Mouse (Mus musculus) hindbrain, postnatal 0 days (tissue): Measurements from ENCODE around the gene Ssc4d. TPM values are rescaled to one million over a fixed set of nuclear protein-coding genes. Genes with fewer than 3 reads are reported as not detected.
A peak's percentile ranks its signal among the peaks of the same experiment; 100 is the strongest.

ENCODE experiments used
- ATAC-seq: fragments of 200-750 bp; cut with Nextera tagmentation; 2 replicates; pipeline ENCODE4 v1.8.0; 2017; ENCODE audit warnings: mild to moderate bottlenecking, moderate TSS enrichment, moderate library complexity
- DNase-seq: peaks from one replicate; pipeline ENCODE4 v3.0.0-alpha.2; 2015; ENCODE audit warnings: low spot score
- H3K27ac ChIP-seq: fragments of 300-500 bp; sonication (generic); 2 replicates; pipeline ENCODE4 v1.5.1; 2014; ENCODE audit warnings: mild to moderate bottlenecking
- H3K27me3 ChIP-seq: fragments of 300-500 bp; sonication (generic); 2 replicates; pipeline ENCODE4 v1.6.1; 2014; ENCODE audit warnings: low read length, mixed read lengths; ENCODE audit not compliant: insufficient read depth
- H3K36me3 ChIP-seq: fragments of 300-500 bp; sonication (generic); 2 replicates; pipeline ENCODE4 v1.6.1; 2014; ENCODE audit warnings: low read length, mixed read lengths; ENCODE audit not compliant: insufficient read depth
- H3K4me1 ChIP-seq: fragments of 300-500 bp; sonication (generic); 2 replicates; pipeline ENCODE4 v1.6.1; 2014; ENCODE audit warnings: antibody characterized with exemption, low read length, mixed read lengths; ENCODE audit not compliant: insufficient read depth
- H3K4me2 ChIP-seq: fragments of 300-500 bp; sonication (generic); 2 replicates; pipeline ENCODE4 v1.6.1; 2014; ENCODE audit warnings: low read depth, mild to moderate bottlenecking, low read length, moderate library complexity, mixed read lengths
- H3K4me3 ChIP-seq: fragments of 300-500 bp; sonication (generic); 2 replicates; pipeline ENCODE4 v1.5.1; 2014; ENCODE audit warnings: low read length
- H3K9ac ChIP-seq: fragments of 300-500 bp; sonication (generic); replicated peaks from 2 replicates; pipeline ENCODE4 v1.6.1; 2014; ENCODE audit warnings: mild to moderate bottlenecking, low read length, moderate library complexity, mixed read lengths
- H3K9me3 ChIP-seq: fragments of 300-500 bp; sonication (generic); 2 replicates; pipeline ENCODE4 v1.6.1; 2016; ENCODE audit warnings: low read length, mixed read lengths
- CTCF ChIP-seq: IDR thresholded peaks from 2 replicates; pipeline ENCODE4 v1.5.1; 2016; ENCODE audit warnings: antibody characterized with exemption, control low read depth, low read depth
- WGBS: fragments of 180-500 bp; shearing (Covaris S2); extraction: QIAGEN DNeasy Blood & Tissue Kit; methylation state at CpG from one replicate; pipeline ENCODE4 v1.1.7; 2014; 5-methylcytosine and 5-hydroxymethylcytosine counted together
- polyA plus RNA-seq: library from polyadenylated mRNA; unstranded; fragments of >200 nt; fragmentation: Nextera tagmentation; extraction: Ambion mirVana; gene quantifications from 2 replicates; pipeline ENCODE4 v1.2.1, GENCODE M21; 2015
- total RNA-seq: library from RNA; depleted of rRNA; stranded (reverse); fragments of >200 nt; gene quantifications from 2 replicates; pipeline ENCODE4 v1.2.3, GENCODE M21; 2014

Ssc4d gene
- total and polyA plus RNA-seq, 2 experiments from 2014 or later = 3.6 to 6.5 TPM

GRCm38 (mm10) chr5:135929685-135930424 lies 44.5 kb downstream of the Ssc4d start:
- no peak for ATAC-seq
- Histone ChIP-seq H3K27ac (no peak overlapping the region), H3K4me1 (peaks cover 14% of the 10 kb centered on the region), H3K27me3 (no peaks in the 10 kb centered on the region), H3K4me3 (no peak overlapping the region), H3K9ac (no peak overlapping the region), H3K4me2 (no peak overlapping the region), H3K9me3 (no peaks in the 10 kb centered on the region), H3K36me3 (peaks cover 23% of the 10 kb centered on the region; the same call in 1 of the 2 replicates)
- WGBS = 76% methylated on average over 6 of the region's 6 CpGs
- no peak for TF ChIP-seq CTCF
- DNase-seq = no peak

GRCm38 (mm10) chr5:135923901-135924300 lies 50.4 kb downstream of the Ssc4d start:
- H3K9me3 ChIP-seq = no peaks in the 10 kb centered on the region
- ATAC-seq (no peak), DNase-seq (no peak)
- H3K36me3 ChIP-seq = peaks cover 29% of the 10 kb centered on the region; the same call in 1 of the 2 replicates
- no peak overlapping the region for H3K9ac ChIP-seq
- H3K27ac ChIP-seq = no peak overlapping the region
- WGBS = 88% methylated on average over 7 of the region's 7 CpGs
- H3K4me1 ChIP-seq = no peaks in the 10 kb centered on the region
- no peak overlapping the region for H3K4me2 ChIP-seq
- no peak for TF ChIP-seq CTCF
- no peaks in the 10 kb centered on the region for H3K27me3 ChIP-seq
- H3K4me3 ChIP-seq = no peak overlapping the region

GRCm38 (mm10) chr5:135919902-135920301 lies 54.4 kb downstream of the Ssc4d start:
- TF ChIP-seq CTCF = no peak
- no peaks in the 10 kb centered on the region for H3K4me1 ChIP-seq
- H3K36me3 ChIP-seq = peaks cover 26% of the 10 kb centered on the region; the same call in 1 of the 2 replicates
- H3K9ac ChIP-seq = no peak overlapping the region
- DNase-seq = no peak
- 91% methylated on average over 3 of the region's 3 CpGs for WGBS
- ATAC-seq = no peak
- H3K4me2 ChIP-seq = no peak overlapping the region
- no peak overlapping the region for H3K27ac ChIP-seq
- no peaks in the 10 kb centered on the region for H3K27me3 ChIP-seq
- no peaks in the 10 kb centered on the region for H3K9me3 ChIP-seq
- no peak overlapping the region for H3K4me3 ChIP-seq

- Histone ChIP-seq H3K27ac (no peak overlapping the region), H3K4me2 (no peak overlapping the region)
- ATAC-seq = no peak
Measured at GRCm38 (mm10) chr5:135918593-135918992, 55.7 kb downstream of the Ssc4d start.

GRCm38 (mm10) chr5:135918059-135918437 lies 56.3 kb downstream of the Ssc4d start:
- H3K36me3 ChIP-seq = peaks cover 28% of the 10 kb centered on the region; the same call in 1 of the 2 replicates
- no peak for ATAC-seq

More at GRCm38 (mm10) chr5:135918593-135918992, 55.7 kb downstream of the Ssc4d start:
- H3K36me3 ChIP-seq = peaks cover 28% of the 10 kb centered on the region; the same call in 1 of the 2 replicates
- TF ChIP-seq CTCF = peak; percentile 30
- no peaks in the 10 kb centered on the region for H3K4me1 ChIP-seq
- H3K27me3 ChIP-seq = no peaks in the 10 kb centered on the region
- no peak overlapping the region for H3K4me3 ChIP-seq
- no peak overlapping the region for H3K9ac ChIP-seq
- no peak for DNase-seq
- no peaks in the 10 kb centered on the region for H3K9me3 ChIP-seq
- 96% methylated on average over 5 of the region's 5 CpGs for WGBS

GRCm38 (mm10) chr5:135917327-135918058 lies 56.8 kb downstream of the Ssc4d start:
- Histone ChIP-seq H3K27ac (no peak overlapping the region), H3K9ac (no peak overlapping the region), H3K4me3 (no peak overlapping the region), H3K9me3 (no peaks in the 10 kb centered on the region), H3K27me3 (no peaks in the 10 kb centered on the region), H3K4me1 (no peaks in the 10 kb centered on the region), H3K4me2 (no peak overlapping the region), H3K36me3 (peaks cover 24% of the 10 kb centered on the region; the same call in 1 of the 2 replicates)
- peak; percentile 46 for TF ChIP-seq CTCF
- WGBS = 93% methylated on average over 8 of the region's 8 CpGs
- DNase-seq (no peak), ATAC-seq (no peak)

More at GRCm38 (mm10) chr5:135918059-135918437, 56.3 kb downstream of the Ssc4d start:
- H3K27me3 ChIP-seq = no peaks in the 10 kb centered on the region
- no peak overlapping the region for H3K9ac ChIP-seq
- no peak for TF ChIP-seq CTCF
- no peak overlapping the region for H3K4me3 ChIP-seq
- no peak overlapping the region for H3K27ac ChIP-seq
- 95% methylated on average over 5 of the region's 5 CpGs for WGBS
- no peaks in the 10 kb centered on the region for H3K9me3 ChIP-seq
- DNase-seq = no peak
- H3K4me2 ChIP-seq = no peak overlapping the region
- no peaks in the 10 kb centered on the region for H3K4me1 ChIP-seq

GRCm38 (mm10) chr5:135916601-135917000 lies 57.7 kb downstream of the Ssc4d start:
- Histone ChIP-seq H3K9me3 (no peaks in the 10 kb centered on the region), H3K36me3 (peaks cover 16% of the 10 kb centered on the region; the same call in 1 of the 2 replicates), H3K4me1 (no peaks in the 10 kb centered on the region), H3K27ac (no peak overlapping the region), H3K4me3 (no peak overlapping the region), H3K27me3 (no peaks in the 10 kb centered on the region), H3K9ac (no peak overlapping the region), H3K4me2 (no peak overlapping the region)
- no peak for ATAC-seq
- DNase-seq = no peak
- TF ChIP-seq CTCF = no peak
- WGBS = 82% methylated on average over 3 of the region's 3 CpGs
